Mouse (Mus musculus) sigmoid colon, adult 10 weeks (tissue): ENCODE measurements around the gene Txnrd3. TPM values are rescaled to one million over a fixed set of nuclear protein-coding genes. Genes with fewer than 3 reads are reported as not detected.

ENCODE experiments used
- polyA plus RNA-seq: library from polyadenylated mRNA; stranded (reverse); fragments of 350-450 nt; fragmentation: Illumina TruSeq; extraction: RNeasy Lipid Tissue Mini Kit (QIAGEN cat#74804); gene quantifications from one replicate; pipeline ENCODE4 v1.2.3, GENCODE M21; 2014; ENCODE audit warnings: low read depth, low replicate concordance

Txnrd3 gene
- polyA plus RNA-seq = 6.1 TPM

GRCm38 (mm10) chr6:89643798-89644270, at the start of gene Txnrd3:
Gene Txnrd3, plus strand, starts transcription at chr6:89643988.

GRCm38 (mm10) chr6:89595018-89595776, 48.6 kb upstream of the Txnrd3 start, which contains the start of gene Chchd6:
Gene Chchd6, minus strand, starts transcription at chr6:89595652.

GRCm38 (mm10) chr6:89707240-89707639, 63.5 kb downstream of the Txnrd3 start, which contains the start of gene Vmn1r40:
Gene Vmn1r40, plus strand, starts transcription at chr6:89707540.

Other genes with a start within 250 kb of the Txnrd3 start
- not detected for gene Chchd6, start 48.3 kb upstream of the Txnrd3 start, polyA plus RNA-seq
- not detected for gene Vmn1r40, start 63.6 kb downstream of the Txnrd3 start, polyA plus RNA-seq
- not detected for gene Vmn1r41, start 96.8 kb downstream of the Txnrd3 start, polyA plus RNA-seq
- not detected for gene Vmn1r42, start 232.4 kb downstream of the Txnrd3 start, polyA plus RNA-seq
- gene Vmn1r43, start 232.4 kb downstream of the Txnrd3 start, polyA plus RNA-seq = not detected
- not detected for gene Vmn1r44, start 239.7 kb downstream of the Txnrd3 start, polyA plus RNA-seq